Mouse (Mus musculus) olfactory bulb, adult 2 months (tissue): Measurements from ENCODE around the gene Serpinf1.

ENCODE experiments used
- CTCF ChIP-seq: fragments of 200-500 bp; IDR thresholded peaks from 2 replicates; pipeline ENCODE4 v1.5.1; 2012; ENCODE audit warnings: low read depth, mild to moderate bottlenecking, low read length, moderate library complexity; ENCODE audit not compliant: insufficient read depth
- POLR2A ChIP-seq: fragments of 200-500 bp; IDR thresholded peaks from 2 replicates; pipeline ENCODE4 v1.6.1; 2012; ENCODE audit warnings: mild to moderate bottlenecking, low read depth, low read length, moderate library complexity; ENCODE audit not compliant: insufficient read depth

DNA sequence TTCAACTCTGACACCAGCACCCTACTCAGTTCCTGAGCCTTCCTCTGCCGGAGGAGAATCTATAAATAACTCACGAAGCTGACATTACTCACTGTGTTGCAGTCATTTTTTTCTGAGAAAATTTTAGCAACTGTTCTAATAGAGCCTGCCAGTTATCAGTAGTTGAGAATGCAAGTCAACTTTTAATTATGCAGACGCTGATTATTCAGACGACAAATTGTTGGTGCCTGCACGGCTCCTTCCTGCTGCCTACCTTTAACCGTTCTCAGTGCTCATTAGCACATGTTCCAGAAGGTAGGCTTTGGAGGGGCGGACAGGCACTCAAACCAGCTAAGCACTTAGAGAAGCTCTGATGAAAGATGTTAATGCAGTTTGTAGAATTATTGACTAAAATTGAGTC is 25.0 kb downstream of the Serpinf1 start:
- no peak for TF ChIP-seq POLR2A
- no peak for TF ChIP-seq CTCF
